Mouse (Mus musculus) embryonic fibroblast, embryonic 13.5 days (primary cell): ENCODE results near the gene Ddx55.
A peak's percentile ranks its signal among the peaks of the same experiment; 100 is the strongest.

Source experiments
- CTCF ChIP-seq: IDR thresholded peaks from 2 replicates; pipeline ENCODE4 v1.5.1; 2011; ENCODE audit warnings: mild to moderate bottlenecking, control low read depth, low read length, moderate library complexity, borderline replicate concordance; ENCODE audit not compliant: insufficient read depth
- POLR2A ChIP-seq: IDR thresholded peaks from 2 replicates; pipeline ENCODE4 v1.6.1; 2011; ENCODE audit warnings: low read depth, mild to moderate bottlenecking, control low read depth, low read length, moderate library complexity

DNA sequence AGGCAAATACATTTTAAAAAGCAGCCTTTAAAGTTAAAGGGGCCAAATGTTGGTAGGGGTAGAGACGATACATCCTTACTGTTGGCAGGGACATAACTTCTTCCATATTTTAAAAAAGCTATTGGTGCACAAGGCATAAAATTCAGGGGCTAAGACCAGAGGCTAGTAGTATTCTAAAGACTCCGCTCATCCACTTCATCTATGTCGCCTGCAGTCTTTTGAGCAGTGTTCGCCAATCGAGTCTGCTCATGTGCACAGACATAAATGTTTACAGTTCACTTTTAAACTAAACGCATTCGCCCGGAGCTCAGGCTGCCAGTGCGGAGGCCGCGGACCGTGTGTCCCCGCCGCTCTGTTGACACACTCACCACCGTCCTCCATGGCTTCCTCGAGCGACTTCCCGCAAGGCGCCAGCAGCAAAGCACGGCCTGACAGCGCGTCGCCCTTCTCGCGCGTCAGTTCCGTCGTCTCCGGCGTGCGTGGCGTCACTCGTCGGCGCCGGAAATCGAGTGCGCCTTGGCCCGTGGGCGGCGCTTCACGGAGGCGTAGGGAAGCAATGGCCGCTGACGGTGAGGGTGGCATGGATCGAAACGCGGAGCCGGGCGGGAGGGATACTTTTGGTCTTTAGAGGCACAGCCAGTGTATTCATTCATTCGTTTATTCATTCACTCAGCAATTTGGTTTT, 26.1 kb downstream of the Ddx55 start, which contains the start of the genes Eif2b1 and Gtf2h3:
- TF ChIP-seq CTCF (no peak), POLR2A (peak; percentile 93)
